Mouse (Mus musculus) heart, postnatal 36 days (tissue): Measurements from ENCODE around the gene Gja6. TPM values are rescaled to one million over a fixed set of nuclear protein-coding genes. Genes with fewer than 3 reads are reported as not detected.

ENCODE experiments used
- DNase-seq, 2 experiments: peaks; one replicate each; pipeline ENCODE4 v3.0.0; 2021 to 2022
- intact Hi-C: fragments of 180-260 bp; cut with DNase I; formaldehyde crosslinking; loops from one replicate; pipeline ENCODE4 v1.15.1; 2025
- total RNA-seq, 2 experiments: library from RNA; stranded (reverse); gene quantifications; 2 replicates each; pipeline ENCODE4 v1.2.3; 2021

The Gja6 gene
- total RNA-seq: under 1 TPM in 1 of 2 experiments, not detected in 1; 0.14 TPM

DNA sequence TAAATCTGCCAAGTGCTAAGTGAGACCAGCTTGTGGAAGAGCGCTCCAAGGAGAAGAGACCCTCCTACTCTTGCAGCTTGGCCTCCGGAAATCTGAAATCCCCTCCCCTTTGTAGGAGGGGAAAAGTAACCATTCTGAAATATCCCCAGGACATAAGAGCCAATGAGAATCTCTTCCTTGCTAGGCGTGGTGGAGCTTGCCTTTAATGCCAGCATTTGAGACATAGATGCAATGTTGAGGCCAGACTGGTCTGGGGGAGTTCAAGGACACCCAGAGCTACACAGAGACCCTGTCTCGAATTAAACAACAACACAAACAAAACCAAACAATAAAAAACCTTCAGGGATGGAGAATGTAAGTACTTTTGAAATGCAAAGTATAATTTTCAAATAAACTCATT lies at the start of gene Gja6:
Gja6 (minus strand) TSS at position 101 of the 400 bp plus-strand sequence.
- intact Hi-C loops: no loop called here
- no peak for DNase-seq

DNA sequence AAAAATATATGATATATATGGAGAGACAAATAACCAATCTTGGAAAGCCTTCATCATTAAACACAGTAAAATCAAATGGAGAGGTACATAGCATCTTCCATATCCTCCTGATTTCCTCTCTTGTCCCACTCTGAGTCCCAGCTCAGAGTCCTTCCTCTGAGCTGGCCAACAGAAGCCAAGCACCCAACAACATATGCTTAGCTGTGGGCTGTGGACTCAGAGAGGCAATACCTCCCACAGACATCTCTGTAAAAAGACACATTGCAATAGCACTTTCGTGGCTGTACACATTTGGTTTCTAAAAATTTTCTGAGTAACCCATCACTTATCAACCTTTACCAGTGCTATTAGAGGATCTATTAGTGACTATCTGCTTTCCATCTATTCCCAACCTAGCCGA lies 42.7 kb upstream of the Gja6 start:
- no peak for DNase-seq
- intact Hi-C loops: no loop called here

GRCm38 (mm10) chrX:160944722-160945121 lies 37.9 kb upstream of the Gja6 start:
- intact Hi-C loops: no loop called here

GRCm38 (mm10) chrX:160935541-160935940 lies 28.7 kb upstream of the Gja6 start:
- intact Hi-C loops: loop anchor here (2.0 to 5.0 kb wide), 2 partner anchors 52 to 97 kb away; no protein-coding TSS in a partner anchor
- DNase-seq: peak in 1 of 2 experiments; percentile 4

More at GRCm38 (mm10) chrX:160944722-160945121, 37.9 kb upstream of the Gja6 start:
- DNase-seq: no peak

- no peak for DNase-seq
- intact Hi-C loops: no loop called here
These were observed 23.8 kb upstream of the Gja6 start for GRCm38 (mm10) chrX:160930656-160931055.

GRCm38 (mm10) chrX:160928870-160929269 lies 22.0 kb upstream of the Gja6 start:
- intact Hi-C loops: no loop called here
- no peak for DNase-seq

DNA sequence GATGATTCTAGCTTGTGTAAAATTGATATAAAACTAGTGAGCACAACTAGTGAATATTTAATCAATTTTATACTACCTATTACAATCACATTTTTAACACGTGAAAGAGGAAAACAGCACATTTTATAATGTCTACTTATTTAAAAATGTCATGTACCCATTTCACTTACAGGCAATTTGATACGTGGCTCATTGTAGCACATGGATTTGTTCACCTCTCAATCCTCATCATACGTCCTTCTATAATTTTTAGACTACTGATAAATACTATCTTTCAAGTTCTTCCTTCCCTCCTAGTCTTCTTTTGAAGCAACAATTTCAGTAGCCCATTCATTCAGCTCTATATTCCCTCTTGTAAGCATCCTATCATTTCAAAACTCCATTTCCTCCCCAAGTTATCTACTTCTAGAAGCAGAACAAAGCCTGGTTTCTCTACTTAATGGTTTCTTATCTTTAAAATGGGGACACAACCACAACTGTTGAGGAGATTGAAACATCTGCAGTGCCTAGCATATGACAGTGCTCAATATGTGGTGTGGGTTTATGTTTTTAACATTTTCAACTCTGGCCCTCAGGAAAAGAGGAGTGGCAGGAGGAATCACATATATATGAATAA lies 12.3 kb upstream of the Gja6 start:
- DNase-seq: no peak
- intact Hi-C loops: no loop called here

DNA sequence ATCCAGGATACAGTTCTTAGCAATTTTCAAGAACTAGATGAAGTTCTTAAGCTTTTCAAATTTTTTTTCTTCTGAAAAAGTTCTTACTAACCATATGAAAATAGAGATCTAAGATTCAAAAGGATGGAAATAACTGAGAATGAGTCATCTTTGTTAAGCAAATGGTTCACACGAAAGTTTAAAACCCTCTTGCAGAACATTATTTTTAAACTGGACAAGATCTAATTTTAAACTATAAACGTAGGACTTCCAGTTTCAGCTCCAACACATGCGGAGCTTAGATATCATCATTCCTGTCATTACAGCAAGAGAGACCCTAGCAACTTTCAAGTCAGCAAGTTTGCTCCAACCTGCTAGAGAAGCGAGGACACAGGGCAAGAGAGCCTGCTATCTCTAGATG lies 375 bp downstream of the Gja6 start:
- intact Hi-C loops: no loop called here
- DNase-seq: no peak

- DNase-seq: no peak
- intact Hi-C loops: no loop called here
These were observed 939 bp downstream of the Gja6 start for GRCm38 (mm10) chrX:160905913-160906312.

DNA sequence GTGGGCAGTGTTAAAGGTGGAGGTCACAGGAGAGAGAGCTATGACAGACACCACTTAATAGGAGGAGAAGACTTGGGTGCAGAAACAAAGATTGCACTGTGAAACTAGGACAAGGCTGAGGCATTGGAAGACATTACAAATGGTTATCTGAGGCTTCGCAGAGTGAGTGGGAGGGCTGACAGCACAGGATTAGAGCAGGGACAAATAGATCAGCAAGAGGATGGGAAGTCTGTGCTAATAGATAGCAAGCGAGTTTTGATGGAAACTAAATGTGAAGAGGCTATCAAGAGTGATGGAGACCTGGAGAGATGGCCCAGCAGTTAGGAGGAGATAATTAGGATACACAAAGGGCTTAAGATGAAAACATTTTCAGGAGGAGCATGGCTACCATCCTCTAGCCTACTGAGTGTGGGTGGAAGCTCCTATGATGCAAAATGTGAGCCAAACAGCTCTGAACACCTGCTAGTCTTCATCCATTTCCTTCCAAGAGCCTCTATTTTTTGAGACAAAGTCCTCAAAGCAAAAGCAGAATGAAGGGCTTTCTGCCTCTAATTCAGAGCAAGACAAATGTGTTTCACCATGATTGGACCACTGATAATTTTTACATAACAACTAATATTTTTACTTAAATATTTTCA lies 1.7 kb downstream of the Gja6 start:
- no peak for DNase-seq
- intact Hi-C loops: no loop called here

- no peak for DNase-seq
- intact Hi-C loops: no loop called here
These were observed 5.7 kb downstream of the Gja6 start for GRCm38 (mm10) chrX:160901118-160901517.

DNA sequence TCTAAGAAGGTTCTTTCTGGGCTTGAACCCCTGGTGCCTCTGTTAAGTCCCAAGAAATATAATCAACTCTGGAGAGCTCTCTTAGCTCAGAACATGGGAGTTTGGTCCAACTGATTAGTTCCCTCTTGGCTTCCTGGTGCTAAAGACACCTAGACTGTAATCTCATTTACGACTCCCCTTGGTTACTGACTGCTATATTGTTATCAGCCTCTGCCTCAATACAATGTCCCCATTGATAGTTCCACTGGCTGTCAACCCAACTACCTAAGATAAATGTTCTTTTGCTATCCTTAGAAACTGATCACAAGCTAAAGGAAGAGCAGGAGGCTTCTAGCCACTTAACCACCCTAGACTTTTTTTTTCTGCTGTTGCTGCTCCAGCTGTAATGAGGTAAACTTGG lies 14.8 kb downstream of the Gja6 start:
- intact Hi-C loops: no loop called here
- no peak for DNase-seq

DNA sequence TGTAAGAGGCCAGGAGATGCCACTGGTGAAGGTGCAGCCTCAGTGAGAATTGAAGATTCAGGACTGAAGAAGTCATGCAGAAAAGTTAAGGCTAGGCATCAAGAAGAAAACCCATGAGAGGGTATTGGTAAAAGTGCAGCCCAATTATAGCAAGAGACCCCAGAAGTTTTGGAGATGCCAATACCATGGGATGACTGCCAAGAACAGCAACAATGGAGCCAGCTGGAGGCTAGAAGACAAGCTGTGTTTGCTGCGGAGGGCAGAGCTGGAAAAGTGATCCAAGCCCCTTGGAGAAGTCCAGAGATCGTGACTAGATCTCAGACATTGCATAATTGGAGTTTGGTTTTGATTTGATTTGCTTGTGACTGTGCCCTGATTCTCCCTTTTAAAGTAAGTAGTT lies 20.6 kb downstream of the Gja6 start:
- intact Hi-C loops: no loop called here
- no peak for DNase-seq

- no peak for DNase-seq
- intact Hi-C loops: no loop called here
These were observed 40.3 kb downstream of the Gja6 start for GRCm38 (mm10) chrX:160866576-160866975.

- intact Hi-C loops: no loop called here
These were observed 41.8 kb downstream of the Gja6 start for GRCm38 (mm10) chrX:160865022-160865421.

GRCm38 (mm10) chrX:160863689-160864383 lies 43.0 kb downstream of the Gja6 start:
- intact Hi-C loops: no loop called here
- no peak for DNase-seq

More at GRCm38 (mm10) chrX:160865022-160865421, 41.8 kb downstream of the Gja6 start:
- DNase-seq: no peak

Other genes starting within 250 kb of the Gja6 start
- not detected for gene Ppef1, start 171.3 kb downstream of the Gja6 start, total RNA-seq
- gene Rs1, start 139.0 kb downstream of the Gja6 start, total RNA-seq: under 1 TPM; 0.33 to 0.46 TPM
- 1 to 10 TPM; 5.0 to 5.9 TPM for gene Cdkl5, start 87.7 kb upstream of the Gja6 start, total RNA-seq
- gene Scml2, start 210.1 kb upstream of the Gja6 start, total RNA-seq: 1 to 10 TPM in 1 of 2 experiments, under 1 TPM in 1; 0.38 to 1.3 TPM